Mouse (Mus musculus) forebrain, embryonic 12.5 days (tissue): ENCODE data around the gene Smdt1. TPM values are rescaled to one million over a fixed set of nuclear protein-coding genes. Genes with fewer than 3 reads are reported as not detected.
"Not testable (repeated sequence)": the region's sequence is repeated elsewhere in the genome, so short reads cannot be mapped to it uniquely, and the experiment has no call there.

Source experiments
- ATAC-seq: fragments of 200-750 bp; cut with Nextera tagmentation; 2 replicates; pipeline ENCODE4 v1.8.0; 2017; ENCODE audit warnings: moderate TSS enrichment; ENCODE audit not compliant: low FRiP score
- H3K27ac ChIP-seq: fragments of 300-500 bp; sonication (generic); 2 replicates; pipeline ENCODE4 v1.5.1; 2016; ENCODE audit warnings: mild to moderate bottlenecking
- H3K27me3 ChIP-seq: fragments of 300-500 bp; sonication (generic); 2 replicates; pipeline ENCODE4 v1.6.1; 2016; ENCODE audit warnings: mild to moderate bottlenecking
- H3K36me3 ChIP-seq: fragments of 300-500 bp; sonication (generic); replicated peaks from 2 replicates; pipeline ENCODE4 v1.6.1; 2016; ENCODE audit warnings: mild to moderate bottlenecking
- H3K4me1 ChIP-seq: fragments of 300-500 bp; sonication (generic); 2 replicates; pipeline ENCODE4 v1.6.1; 2016
- H3K4me2 ChIP-seq: fragments of 300-500 bp; sonication (generic); 2 replicates; pipeline ENCODE4 v1.6.1; 2016; ENCODE audit warnings: mild to moderate bottlenecking, moderate library complexity
- H3K4me3 ChIP-seq: fragments of 300-500 bp; sonication (generic); replicated peaks from 2 replicates; pipeline ENCODE4 v1.5.1; 2016; ENCODE audit warnings: mild to moderate bottlenecking
- H3K9ac ChIP-seq: fragments of 300-500 bp; sonication (generic); 2 replicates; pipeline ENCODE4 v1.6.1; 2016; ENCODE audit warnings: mild to moderate bottlenecking
- H3K9me3 ChIP-seq: fragments of 300-500 bp; sonication (generic); 2 replicates; pipeline ENCODE4 v1.6.1; 2016
- WGBS: fragments of 180-500 bp; shearing (Covaris S2); methylation state at CpG from one replicate; pipeline ENCODE4 v1.1.7; 2016; 5-methylcytosine and 5-hydroxymethylcytosine counted together
- polyA plus RNA-seq: library from polyadenylated mRNA; unstranded; fragments of >200 nt; fragmentation: Nextera tagmentation; extraction: Ambion mirVana; gene quantifications from 2 replicates; pipeline ENCODE4 v1.2.1, GENCODE M21; 2016

The Smdt1 gene
- polyA plus RNA-seq, 1 experiment from 2014 or later: 250 TPM

DNA sequence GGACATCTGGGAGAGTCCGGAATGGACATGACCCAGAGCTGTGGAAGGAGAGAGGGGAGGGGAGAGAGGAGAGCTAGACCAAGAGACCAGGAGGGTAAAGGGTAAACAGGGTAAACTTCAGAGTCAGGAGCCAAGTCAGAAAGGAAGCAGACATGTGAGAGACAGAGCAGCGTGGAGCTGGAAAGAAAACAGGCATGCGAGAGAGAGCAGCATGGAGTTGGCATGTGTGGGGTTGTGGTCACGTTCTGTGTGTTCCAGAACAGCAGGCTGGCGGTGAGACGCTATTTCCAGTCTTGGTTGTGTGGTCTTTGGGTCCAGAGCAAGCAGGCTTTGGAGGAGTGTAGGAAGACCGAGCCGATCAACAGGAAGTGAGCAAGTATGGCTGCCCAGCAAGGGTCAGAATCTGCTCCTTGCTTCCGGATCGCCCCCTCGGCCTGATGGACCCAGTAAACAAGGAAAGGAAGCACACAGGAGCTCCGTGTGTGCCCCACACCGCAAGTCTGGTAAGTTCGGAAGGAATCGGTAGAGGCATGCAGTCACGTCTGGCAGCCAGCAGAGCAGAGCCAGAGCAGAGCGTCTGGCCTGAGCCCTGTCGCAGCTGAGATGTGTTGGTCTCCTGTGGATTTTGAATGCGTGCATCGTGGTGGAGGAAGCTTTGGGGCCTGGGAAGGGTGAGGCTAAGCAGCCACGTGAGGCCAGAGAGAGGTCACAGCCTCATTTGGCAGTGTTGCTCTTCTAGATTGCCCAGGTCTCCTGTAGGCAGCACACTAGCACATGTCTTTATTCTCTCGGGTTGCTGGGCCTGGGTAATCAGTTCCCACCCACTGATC, 19.9 kb downstream of the Smdt1 start:
- H3K4me1 ChIP-seq: peaks cover 4% of the 10 kb centered on the region; the same call in 1 of the 2 replicates
- no peaks in the 10 kb centered on the region for H3K9me3 ChIP-seq
- H3K27me3 ChIP-seq: no peaks in the 10 kb centered on the region
- no peak overlapping the region for H3K4me3 ChIP-seq
- H3K36me3 ChIP-seq: no peaks in the 10 kb centered on the region
- H3K4me2 ChIP-seq: no peak overlapping the region
- no peak overlapping the region for H3K9ac ChIP-seq
- no peak overlapping the region for H3K27ac ChIP-seq
- ATAC-seq: no peak
- WGBS: 69% methylated on average over 22 of the region's 22 CpGs

DNA sequence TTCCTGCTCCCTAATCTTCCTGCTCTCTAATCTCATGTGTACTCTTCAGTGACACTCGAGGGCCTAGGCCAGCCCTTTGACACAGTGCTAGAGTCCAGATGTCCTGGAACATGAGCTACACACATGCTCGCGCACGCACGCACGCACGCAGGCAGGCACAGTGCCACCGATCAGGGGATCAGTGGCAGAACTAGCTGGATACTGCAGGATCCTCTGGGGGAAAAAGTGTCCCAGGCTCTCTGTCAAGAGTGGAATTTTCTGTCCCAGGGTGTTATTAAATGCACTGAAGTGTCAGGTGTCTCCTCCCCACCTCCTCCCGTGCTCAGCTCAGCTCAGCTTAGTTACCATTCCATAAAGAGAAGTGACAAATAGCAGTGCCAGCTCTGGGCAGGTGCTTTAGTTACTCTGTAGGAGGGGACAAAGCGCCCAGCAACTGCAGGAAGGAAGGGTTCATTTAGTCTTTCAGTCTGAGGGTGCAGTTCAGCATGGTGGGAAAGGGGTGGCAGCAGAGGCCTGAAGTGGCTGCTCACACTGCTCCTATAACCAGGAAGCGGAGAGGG, 22.8 kb downstream of the Smdt1 start:
- Histone ChIP-seq H3K36me3 (no peaks in the 10 kb centered on the region), H3K9ac (no peak overlapping the region), H3K9me3 (no peaks in the 10 kb centered on the region), H3K4me2 (no peak overlapping the region), H3K4me1 (no peaks in the 10 kb centered on the region), H3K27ac (no peak overlapping the region), H3K4me3 (no peak overlapping the region), H3K27me3 (no peaks in the 10 kb centered on the region)
- WGBS: 76% methylated on average over 11 of the region's 11 CpGs
- no peak for ATAC-seq

DNA sequence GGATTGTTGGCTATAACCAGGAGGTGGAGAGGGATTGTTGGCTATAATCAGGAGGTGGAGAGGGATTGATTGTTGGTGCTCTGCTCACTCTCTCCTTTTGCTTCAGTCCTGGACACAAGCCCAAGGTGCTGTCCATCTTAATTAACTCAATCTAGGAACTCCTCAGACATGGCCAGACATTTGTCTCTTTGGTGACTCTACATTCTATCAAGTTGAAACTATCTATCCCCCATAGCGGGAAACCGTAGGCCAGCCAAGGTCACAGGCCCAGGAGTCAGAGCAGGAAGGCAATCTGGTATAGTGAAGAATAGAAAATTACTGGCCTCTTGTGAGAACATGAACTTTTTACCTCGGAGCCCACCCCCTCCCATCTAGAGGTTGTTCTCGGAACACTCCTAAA, 23.5 kb downstream of the Smdt1 start:
- H3K9me3 ChIP-seq: no peaks in the 10 kb centered on the region
- no peaks in the 10 kb centered on the region for H3K36me3 ChIP-seq
- H3K4me2 ChIP-seq: no peak overlapping the region
- no peaks in the 10 kb centered on the region for H3K4me1 ChIP-seq
- H3K27me3 ChIP-seq: no peaks in the 10 kb centered on the region
- 94% methylated on average over 4 of the region's 4 CpGs for WGBS
- no peak overlapping the region for H3K27ac ChIP-seq
- ATAC-seq: no peak
- H3K4me3 ChIP-seq: no peak overlapping the region
- H3K9ac ChIP-seq: no peak overlapping the region

DNA sequence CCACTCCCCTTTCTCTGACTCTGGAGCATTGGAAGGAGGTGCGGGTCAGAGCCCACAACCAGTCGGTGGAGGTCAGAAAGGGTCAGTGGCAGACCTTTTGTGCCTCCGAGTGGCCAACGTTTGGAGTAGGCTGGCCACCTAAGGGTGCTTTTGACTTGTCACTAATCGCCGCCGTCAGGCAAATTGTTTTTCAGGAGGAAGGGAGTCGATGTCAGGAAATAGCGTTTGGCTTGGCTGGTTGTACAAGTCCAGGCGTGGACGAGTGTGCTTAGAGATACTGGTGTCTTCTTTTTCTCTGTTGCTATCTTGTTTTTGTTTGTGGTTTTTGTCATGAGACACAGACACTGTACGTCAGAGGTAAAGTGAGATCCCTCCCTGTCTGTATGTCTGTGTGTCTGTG, 25.0 kb downstream of the Smdt1 start:
- H3K36me3 ChIP-seq, H3K4me1 ChIP-seq, H3K27ac ChIP-seq, H3K4me3 ChIP-seq, H3K27me3 ChIP-seq, H3K9me3 ChIP-seq, ATAC-seq, H3K4me2 ChIP-seq, H3K9ac ChIP-seq: not testable (repeated sequence)
- 77% methylated on average over 11 of the region's 12 CpGs for WGBS

DNA sequence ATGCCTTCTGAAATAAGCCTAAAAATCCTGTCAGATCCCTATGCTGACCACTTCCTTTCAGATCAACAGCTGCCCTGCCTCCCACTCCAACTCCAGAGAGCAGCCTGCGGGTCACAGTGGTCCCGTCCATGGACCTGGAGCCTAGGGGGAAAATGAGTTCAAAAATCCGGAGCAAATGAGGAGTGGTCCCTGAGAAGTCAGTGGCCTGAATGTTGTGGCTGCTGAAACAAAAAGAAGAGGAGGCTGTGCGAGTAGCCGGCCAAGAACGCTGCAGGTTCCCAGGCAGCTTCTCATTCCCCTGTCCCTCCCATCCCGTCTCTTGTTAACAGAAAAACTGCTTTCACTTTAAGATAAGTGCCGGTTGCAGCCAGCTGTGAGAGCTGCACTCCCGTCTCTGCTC, 25.8 kb downstream of the Smdt1 start:
- whole genome bisulfite sequencing: 16% methylated on average over 6 of the region's 9 CpGs
- not testable (repeated sequence) for H3K9ac ChIP-seq, H3K4me3 ChIP-seq

DNA sequence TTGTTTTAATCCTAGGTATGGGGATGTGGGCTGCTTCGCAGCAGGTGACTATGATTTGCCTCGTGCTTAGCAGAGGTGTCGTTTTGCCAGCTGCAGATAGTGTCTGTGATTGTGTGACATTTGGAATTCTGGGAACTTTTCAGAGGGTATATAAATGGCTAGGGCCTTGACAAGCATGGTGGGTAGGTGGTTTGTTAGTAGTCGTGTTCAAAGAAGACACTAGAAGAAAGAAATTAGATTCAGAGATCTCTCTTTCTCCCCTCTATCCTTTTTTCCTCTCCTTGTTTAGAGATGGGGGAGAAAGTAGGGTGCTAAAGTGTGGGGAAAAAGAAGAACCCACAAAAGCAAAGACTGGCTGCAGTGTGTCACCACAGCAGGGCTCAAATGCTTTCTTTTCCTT, 29.4 kb downstream of the Smdt1 start:
- no peak for ATAC-seq
- H3K27ac ChIP-seq: no peak overlapping the region
- H3K36me3 ChIP-seq: no peaks in the 10 kb centered on the region
- H3K9ac ChIP-seq: no peak overlapping the region
- H3K4me2 ChIP-seq: no peak overlapping the region
- H3K4me1 ChIP-seq: no peaks in the 10 kb centered on the region
- WGBS: 92% methylated on average over 4 of the region's 4 CpGs
- H3K4me3 ChIP-seq: no peak overlapping the region
- no peaks in the 10 kb centered on the region for H3K9me3 ChIP-seq
- no peaks in the 10 kb centered on the region for H3K27me3 ChIP-seq

More for the DNA sequence above, 25.8 kb downstream of the Smdt1 start:
- H3K27ac ChIP-seq, H3K4me1 ChIP-seq, H3K36me3 ChIP-seq, ATAC-seq, H3K9me3 ChIP-seq, H3K4me2 ChIP-seq, H3K27me3 ChIP-seq: not testable (repeated sequence)

DNA sequence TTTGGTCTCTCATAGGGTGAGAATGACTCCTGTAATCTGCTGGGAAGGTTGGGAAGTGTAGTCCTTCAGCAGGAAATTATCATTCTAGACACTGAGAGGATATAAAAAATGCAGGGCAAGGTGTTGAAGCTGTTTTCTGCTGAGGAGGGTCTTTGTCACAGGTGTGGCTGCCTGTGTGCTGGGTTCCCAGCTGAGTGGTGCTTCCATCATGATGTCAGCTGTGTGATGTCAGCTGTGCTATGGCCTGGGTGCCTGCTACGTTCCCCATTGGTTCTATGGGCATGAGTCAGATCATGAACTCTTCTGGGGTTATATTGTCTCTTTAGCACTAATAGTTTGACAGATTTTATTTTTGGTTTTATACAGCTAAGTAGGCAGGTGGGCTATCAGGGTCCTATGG, 30.1 kb downstream of the Smdt1 start:
- WGBS: 83% methylated on average over 1 of the region's 1 CpGs
- no peak for ATAC-seq
- H3K4me1 ChIP-seq: no peaks in the 10 kb centered on the region
- no peak overlapping the region for H3K4me2 ChIP-seq
- H3K36me3 ChIP-seq: no peaks in the 10 kb centered on the region
- H3K27ac ChIP-seq: no peak overlapping the region
- no peaks in the 10 kb centered on the region for H3K9me3 ChIP-seq
- H3K27me3 ChIP-seq: no peaks in the 10 kb centered on the region
- no peak overlapping the region for H3K4me3 ChIP-seq
- H3K9ac ChIP-seq: no peak overlapping the region

DNA sequence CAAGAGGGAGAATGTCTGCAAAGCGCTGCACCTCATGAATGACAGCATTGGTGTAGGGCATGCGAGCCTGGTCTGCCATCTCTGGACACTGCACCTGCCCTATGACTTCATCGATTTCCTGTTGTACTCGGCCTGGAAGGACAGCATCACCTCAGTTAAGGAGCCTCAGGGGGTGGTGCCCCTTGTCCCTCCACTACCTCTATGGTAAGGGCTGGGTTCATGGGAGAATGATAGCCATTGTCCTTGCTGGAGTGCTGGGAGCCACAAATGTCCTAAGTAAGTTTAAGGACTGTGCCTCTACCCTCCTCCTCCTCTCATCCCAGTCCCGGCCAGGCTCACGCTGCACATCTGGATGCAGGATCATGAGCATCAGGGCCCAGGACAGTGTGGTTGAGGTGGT, 33.7 kb downstream of the Smdt1 start:
- Histone ChIP-seq H3K9ac (no peak overlapping the region), H3K4me1 (peaks cover 8% of the 10 kb centered on the region; the same call in 1 of the 2 replicates), H3K4me3 (no peak overlapping the region), H3K36me3 (no peaks in the 10 kb centered on the region), H3K4me2 (no peak overlapping the region), H3K27me3 (no peaks in the 10 kb centered on the region), H3K9me3 (no peaks in the 10 kb centered on the region), H3K27ac (no peak overlapping the region)
- ATAC-seq: no peak
- WGBS: 88% methylated on average over 6 of the region's 6 CpGs

DNA sequence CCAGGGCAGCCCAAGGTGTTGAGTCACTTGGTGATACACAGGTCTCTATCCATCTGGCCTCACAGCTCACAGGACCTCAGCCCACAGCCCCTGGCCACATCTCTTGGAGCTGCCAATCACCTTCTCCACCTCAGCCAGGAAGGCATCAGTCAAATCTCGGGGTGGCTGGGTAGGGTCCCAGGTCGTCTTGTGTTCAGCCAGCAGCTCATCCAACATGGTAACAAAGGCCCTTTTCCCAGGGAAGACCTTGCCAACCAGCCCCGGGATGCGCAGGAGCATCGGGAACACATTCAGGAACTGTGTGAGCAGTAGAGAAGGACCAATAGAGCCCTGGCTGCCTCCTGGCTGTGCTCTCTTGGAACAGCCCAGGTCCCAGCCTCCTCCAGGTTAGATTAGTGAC, 34.2 kb downstream of the Smdt1 start:
- H3K4me2 ChIP-seq: no peak overlapping the region
- H3K27me3 ChIP-seq: no peaks in the 10 kb centered on the region
- no peak for ATAC-seq
- no peaks in the 10 kb centered on the region for H3K9me3 ChIP-seq
- WGBS: 88% methylated on average over 5 of the region's 5 CpGs
- no peak overlapping the region for H3K9ac ChIP-seq
- H3K36me3 ChIP-seq: no peaks in the 10 kb centered on the region
- peaks cover 10% of the 10 kb centered on the region; the same call in 1 of the 2 replicates for H3K4me1 ChIP-seq
- H3K4me3 ChIP-seq: no peak overlapping the region
- no peak overlapping the region for H3K27ac ChIP-seq

DNA sequence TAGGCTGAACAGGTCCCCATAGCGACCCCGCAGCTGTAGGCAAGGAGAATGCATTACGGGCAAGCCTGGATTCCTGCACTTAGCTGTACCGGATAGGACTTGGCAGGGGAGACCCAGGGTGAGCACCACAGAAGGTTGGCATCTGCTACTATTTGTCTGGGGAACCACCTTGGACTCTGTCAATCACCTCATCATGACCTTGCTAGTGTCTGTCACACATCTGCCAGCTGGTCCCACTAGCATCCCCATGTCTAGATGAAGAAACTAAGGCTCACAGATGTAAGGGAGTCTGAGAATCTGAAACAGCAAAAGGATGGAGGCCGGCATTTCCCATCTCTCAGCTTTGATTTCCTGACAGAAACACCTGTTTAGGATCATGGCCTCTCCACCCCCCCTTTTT, 35.7 kb downstream of the Smdt1 start:
- no peak overlapping the region for H3K4me2 ChIP-seq
- WGBS: 79% methylated on average over 5 of the region's 5 CpGs
- ATAC-seq: no peak
- H3K27me3 ChIP-seq: no peaks in the 10 kb centered on the region
- peaks cover 16% of the 10 kb centered on the region; the same call in 1 of the 2 replicates for H3K4me1 ChIP-seq
- no peak overlapping the region for H3K9ac ChIP-seq
- no peak overlapping the region for H3K27ac ChIP-seq
- H3K9me3 ChIP-seq: no peaks in the 10 kb centered on the region
- H3K4me3 ChIP-seq: no peak overlapping the region
- H3K36me3 ChIP-seq: no peaks in the 10 kb centered on the region

DNA sequence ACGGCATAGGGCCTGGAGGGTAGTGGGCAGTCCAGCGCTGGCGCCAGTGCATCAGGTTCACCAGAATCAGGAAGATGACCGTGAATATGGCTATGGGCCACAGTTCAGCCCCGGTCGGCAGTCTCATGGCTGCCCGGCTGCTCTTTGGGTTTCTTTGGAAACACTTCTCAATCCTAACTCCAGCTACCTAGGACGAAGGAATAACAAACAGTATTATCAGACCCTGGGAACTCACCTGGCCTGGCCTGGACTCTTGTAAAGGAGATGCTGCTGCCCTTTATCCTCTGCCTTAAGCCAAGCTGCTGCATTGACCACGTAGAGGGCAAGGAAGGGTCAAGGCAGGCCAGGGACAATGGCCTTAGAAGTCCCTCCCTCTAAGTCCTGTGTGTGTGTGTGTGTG, 37.1 kb downstream of the Smdt1 start:
- Histone ChIP-seq H3K27ac (no peak overlapping the region), H3K9ac (no peak overlapping the region), H3K27me3 (no peaks in the 10 kb centered on the region), H3K4me1 (peaks cover 27% of the 10 kb centered on the region), H3K4me2 (no peak overlapping the region), H3K4me3 (no peak overlapping the region), H3K36me3 (no peaks in the 10 kb centered on the region), H3K9me3 (no peaks in the 10 kb centered on the region)
- ATAC-seq: no peak
- WGBS: 86% methylated on average over 9 of the region's 9 CpGs

DNA sequence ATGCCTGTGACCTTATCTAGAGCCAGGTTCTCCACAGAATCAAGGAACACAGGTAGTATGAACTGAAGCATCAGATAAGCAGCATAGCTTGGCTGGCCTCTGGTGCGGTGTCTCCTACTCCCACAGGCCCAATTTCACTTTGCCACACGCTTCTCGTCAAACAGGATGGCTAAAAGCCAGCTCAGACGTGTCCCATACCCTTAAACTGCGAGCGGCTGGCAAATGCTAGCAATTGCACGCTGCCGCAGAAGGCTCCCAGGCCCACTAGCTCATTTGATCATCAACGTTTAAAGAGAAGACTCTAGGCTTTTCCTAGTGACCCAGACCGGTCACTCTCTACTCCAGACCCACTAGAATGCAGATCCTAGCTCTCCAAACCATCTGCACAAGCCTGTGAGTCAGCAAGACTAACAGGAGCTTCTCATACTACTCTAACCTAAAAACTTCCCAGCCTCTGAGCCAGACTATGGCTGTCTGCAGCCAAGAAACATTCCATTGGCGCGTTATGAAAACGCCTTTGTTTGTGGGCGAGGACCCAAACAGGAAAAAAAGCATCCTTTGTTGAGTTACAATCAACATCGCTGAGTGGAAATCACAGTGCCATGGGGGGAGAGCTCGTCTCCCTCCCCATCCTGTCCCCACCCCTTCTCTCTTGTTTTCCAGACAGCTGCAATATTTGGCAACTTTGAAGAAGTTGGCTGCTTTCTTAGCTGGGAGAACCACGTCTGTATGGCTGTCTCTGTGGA, 37.8 kb downstream of the Smdt1 start:
- Histone ChIP-seq H3K9me3 (no peaks in the 10 kb centered on the region), H3K4me1 (peaks cover 30% of the 10 kb centered on the region), H3K4me3 (no peak overlapping the region), H3K4me2 (no peak overlapping the region), H3K36me3 (no peaks in the 10 kb centered on the region), H3K9ac (no peak overlapping the region), H3K27ac (peak overlapping the region; percentile 36; the same call in 1 of the 2 replicates), H3K27me3 (no peaks in the 10 kb centered on the region)
- 57% methylated on average over 17 of the region's 17 CpGs for WGBS
- ATAC-seq: no peak
